Mouse (Mus musculus) spleen, adult 2 months (tissue): ENCODE measurements around the gene Clpb.

Experiments
- CTCF ChIP-seq: fragments of 200-500 bp; IDR thresholded peaks from 2 replicates; pipeline ENCODE4 v1.5.1; 2011; ENCODE audit warnings: mild to moderate bottlenecking, inconsistent platforms; ENCODE audit not compliant: insufficient read depth, insufficient read length, insufficient replicate concordance; ENCODE audit errors: extremely low read depth
- POLR2A ChIP-seq: fragments of 200-500 bp; IDR thresholded peaks from 2 replicates; pipeline ENCODE4 v1.6.1; 2011; ENCODE audit warnings: low read depth, low read length, inconsistent platforms

DNA sequence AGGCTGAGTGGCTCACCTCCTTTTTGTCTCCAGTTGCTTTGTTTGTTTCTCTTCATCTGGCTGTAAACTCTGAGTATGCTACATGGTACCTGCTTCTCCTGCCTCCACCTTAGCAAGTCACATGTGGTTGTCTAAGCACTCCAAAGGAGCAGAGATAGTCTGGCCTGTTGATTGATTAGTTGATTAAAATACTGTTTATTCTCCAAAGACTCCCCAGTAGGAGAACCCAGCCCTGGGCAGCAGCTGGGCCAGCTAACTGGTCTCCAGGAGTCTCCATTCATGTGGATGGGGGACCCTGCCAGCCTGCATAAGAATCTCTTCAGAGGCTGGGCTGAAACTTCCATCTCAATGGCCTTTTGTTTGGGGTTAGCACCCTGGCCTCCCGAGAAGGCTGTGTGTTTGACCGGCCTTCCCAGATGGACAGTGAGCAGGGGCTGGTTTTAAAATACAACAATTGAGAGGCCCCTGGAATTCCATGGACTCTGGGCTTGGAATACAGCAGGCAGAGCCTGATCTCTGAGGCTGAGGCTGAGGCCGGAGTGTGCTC is 13.4 kb downstream of the Clpb start:
- TF ChIP-seq CTCF (no peak), POLR2A (no peak)
